Mouse (Mus musculus): ENCODE data around the gene Hacd4. TPM values are rescaled to one million over a fixed set of nuclear protein-coding genes. Genes with fewer than 3 reads are reported as not detected.

The Hacd4 gene
- total RNA-seq (2021) = 4.0 and 4.1 TPM in 2 replicates
- long read RNA-seq, experiment 1, partial matches to known transcripts = 0 of 1 reads
- long read RNA-seq, experiment 1, other reads (novel, unspliced or antisense) = 1 of 1 reads
- long read RNA-seq, experiment 2, full-length matches to known transcripts = 2 of 4 reads
- long read RNA-seq, experiment 2, partial matches to known transcripts = 0 of 4 reads
- long read RNA-seq, experiment 2, other reads (novel, unspliced or antisense) = 2 of 4 reads

DNA sequence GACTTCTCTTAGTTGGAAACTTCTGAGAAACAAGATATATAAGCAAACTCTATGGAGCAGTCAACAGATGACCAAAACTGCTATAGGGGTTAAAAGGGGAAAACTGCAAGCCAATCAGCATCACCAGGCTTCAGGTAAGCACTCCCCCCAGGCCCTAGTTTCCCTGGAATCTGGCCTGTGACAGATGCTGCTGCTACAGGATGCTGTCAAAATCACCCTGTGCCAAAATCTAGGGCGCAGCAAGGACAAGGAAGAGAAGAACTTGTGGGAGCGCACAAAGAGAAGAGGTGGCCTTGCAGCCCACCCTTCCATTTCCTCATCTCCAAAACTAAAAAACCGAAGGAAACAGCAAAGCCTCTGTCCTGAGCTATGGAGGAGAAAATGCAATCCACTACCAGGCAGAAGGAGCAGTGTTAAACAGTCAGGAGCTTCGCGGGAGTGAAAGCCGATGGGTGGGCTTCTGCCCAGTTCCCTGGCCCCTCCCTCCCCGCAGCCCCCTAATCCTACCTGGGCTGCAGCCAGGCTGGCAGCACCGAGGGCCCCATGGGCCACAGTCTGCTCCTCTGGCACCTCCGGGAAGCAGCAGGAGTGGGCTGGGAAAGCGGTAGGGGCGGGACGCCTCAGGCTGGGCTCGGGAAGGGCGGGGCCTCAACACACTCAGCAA lies at the start of gene Hacd4:
TSS of gene Hacd4 (minus strand) at position 603 of the 664 bp plus-strand sequence.
- peak; percentile 79 for DNase-seq

DNA sequence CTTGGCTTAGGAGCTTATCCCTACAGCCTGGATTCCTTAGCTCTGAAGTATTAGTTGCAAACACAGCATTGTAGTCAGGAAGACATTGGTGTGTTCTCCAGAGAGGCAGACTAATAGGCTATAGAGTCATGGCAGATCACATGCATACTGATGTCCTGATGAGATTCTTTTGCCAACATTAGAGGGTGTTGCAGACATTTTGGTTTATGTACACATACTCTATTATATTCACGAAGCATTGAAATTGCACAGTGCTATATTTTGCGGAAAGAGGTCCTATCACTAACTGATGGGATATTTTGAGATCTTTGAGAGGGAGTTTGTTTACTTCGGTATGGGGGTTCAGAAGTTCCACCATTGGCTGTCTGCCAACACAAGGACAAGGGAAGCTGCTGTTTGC lies 49.4 kb upstream of the Hacd4 start:
- no peak for DNase-seq

DNA sequence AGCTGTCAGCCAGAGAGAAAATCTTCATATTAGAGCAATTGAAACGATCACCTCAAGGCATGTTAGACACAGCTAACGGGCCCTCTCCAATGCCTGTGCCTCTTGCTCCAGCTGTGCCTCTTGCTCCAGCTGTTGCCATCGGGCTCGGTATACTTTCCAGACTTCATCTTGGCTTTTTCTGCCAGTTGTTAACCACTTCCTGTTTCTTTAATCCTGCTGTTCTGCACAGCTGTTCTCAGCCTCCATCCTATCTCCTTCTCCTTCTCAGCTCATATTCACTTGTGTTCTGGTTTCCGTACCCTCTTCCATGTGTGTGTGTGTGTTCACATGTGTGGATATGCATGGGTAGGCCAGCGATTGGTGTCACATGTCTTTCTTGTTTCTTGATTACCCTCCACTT lies 41.4 kb upstream of the Hacd4 start:
- DNase-seq = no peak

DNA sequence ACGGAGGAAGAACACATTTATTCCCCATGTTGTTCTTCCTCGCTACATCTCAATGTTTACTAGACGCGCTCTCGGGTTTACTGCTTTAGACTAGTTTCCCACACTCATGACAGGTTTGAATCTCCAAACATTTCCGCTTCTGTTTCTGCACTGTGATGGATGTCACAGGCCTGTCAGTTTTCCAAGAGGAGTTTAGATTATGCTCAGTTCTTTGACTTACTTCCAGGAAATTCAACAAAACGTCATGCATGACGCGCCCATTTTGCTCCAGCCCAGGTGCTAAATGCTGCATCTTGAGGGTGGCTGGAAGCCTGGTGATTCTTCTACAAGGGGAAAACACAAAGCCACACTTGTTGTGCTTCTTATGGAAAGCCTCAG lies 40.1 kb upstream of the Hacd4 start:
- no peak for DNase-seq

DNA sequence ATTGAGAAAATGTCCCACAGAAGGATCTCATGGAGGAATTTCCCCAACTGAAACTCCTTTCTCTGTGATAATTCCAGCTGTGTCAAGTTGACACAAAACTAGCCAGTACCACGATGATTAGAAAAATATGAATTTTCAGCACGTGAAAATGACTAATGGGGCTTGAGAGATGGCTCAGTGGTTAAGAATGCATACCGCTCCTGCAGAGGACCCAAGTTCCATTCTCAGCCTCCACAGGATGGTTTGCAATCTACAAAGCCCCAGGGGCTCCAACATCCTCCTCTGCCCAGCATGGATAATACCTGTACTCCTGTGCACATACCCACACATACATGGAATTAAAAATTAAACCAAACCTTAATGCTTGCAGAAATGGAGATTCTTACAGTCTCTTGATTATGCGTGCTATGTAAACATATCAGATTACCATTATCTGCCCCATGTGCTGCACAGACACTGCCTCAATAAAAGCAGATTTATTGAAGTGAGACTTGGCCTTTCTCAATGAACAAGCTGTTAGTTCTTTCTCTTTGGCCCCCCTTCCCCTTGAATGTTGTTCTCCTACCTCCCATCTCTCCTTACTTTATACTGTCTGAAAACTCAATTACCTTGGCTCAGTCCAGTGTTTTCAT lies 39.6 kb upstream of the Hacd4 start:
- DNase-seq = no peak

DNA sequence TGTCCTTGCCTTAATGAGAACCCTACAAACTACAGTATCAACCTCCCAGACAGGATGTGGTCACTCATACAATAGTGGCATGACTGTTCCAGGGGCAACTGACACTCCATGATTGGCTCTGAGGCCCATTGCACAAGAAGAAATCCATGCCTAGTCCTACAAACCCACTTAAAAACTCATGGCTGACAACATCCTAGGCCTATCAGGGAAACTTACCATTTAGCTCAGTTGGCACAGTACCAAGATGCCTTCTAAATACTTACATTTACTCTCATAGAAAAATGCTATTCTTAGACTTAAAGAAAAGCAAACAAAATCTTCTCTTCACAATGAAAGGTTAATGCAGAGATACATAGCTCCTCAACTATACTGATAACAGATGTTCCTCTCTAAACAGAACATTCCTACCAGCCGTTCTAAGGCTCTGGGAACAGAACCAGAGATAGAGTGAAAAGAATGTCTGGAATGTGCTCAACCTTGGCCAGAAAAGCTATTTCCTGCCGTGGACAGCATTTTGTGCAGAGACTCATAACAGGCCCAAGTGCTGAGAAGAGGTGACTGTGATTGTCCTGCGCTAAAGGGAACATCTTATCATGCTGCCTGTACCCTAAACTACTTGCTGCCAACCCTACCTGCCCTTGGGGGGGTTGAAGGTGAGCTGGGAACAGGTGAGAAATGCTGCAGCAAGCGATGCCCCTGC lies 37.9 kb upstream of the Hacd4 start:
- DNase-seq = peak; percentile 11

DNA sequence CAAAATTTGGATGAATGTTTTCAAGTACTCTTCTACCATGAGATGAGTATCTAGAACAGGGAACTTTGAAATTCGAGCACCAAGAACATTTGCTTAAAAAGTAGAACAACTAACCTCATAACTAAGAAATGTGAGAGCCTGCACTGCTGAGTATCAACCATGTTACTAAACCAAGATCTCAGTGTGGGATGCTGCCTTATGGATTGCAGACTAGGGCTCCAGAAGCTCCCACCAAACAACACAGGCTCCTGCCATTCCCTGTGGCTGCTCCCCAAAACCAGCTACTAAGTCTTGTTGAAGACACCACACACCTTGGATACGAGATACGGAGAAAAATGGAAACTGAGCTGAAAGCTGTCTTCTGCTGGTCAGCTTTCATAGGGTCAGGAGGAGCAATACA lies 37.4 kb upstream of the Hacd4 start:
- DNase-seq = no peak

DNA sequence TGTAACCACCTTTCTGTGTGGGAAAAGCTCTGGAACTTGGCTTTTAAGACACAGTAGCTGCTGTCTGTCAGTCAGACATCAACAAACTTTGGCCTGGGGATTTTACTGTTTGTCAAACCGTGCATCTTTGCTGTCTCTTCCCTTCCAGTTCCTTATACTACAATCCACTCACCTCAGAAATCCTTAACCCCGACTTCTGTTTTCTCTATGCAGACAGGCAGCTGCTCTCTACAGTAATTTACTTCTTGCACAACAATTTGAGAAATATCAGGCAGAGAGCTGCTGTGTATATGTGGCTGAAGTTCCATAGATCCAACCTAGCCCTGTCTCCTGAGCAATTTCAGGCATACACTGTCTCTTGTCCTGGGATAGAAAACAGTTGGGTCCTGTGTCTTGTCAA lies 32.8 kb upstream of the Hacd4 start:
- no peak for DNase-seq

DNA sequence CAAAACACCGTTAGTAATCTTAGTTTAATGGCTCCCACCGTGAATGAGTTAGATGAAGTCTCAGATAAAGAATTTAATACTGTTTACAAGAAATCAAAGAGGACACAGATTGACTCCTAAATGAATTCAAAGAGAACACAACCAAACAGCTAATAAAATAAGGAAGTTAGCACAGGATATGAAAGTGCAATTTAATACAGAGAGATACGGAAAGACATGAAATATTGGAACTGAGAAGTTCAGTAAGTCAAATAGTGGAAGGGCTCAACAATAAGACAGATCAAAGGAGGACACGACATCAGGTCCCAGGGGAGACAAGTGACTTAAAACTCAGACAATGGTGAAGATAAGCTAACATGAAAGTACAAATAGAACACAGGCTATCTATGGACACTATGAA lies 25.8 kb upstream of the Hacd4 start:
- DNase-seq = no peak

DNA sequence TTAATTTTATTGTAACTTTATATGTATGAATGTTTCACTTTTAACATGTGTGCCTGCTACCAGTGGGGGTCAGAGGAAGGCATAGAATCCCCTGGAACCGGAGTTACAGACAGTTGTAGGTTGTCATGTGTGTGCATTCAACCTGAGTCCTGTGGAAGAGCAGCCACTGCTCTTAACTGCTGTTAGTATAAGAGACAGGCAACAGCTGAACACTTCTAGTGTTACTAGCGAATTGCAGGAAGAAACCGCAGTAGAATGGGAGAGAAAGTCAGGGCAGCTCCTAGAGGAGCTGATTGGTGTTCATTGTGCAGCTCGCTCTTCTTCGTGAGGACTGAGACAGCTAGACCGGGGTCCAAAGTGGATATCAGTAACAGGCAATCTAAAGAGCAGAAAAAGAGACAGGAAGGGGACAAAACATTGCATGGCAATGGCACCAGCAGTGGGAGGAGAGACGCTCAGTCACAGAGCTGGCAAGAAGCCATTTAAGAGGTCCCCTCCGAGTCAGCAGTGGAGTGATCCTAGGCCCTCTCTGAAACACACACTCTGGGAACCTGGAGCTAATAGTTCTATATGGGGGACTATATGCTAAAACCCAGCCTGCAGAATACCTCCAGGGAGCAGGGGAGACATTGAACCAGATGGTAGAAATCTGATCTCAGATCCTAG lies 24.4 kb upstream of the Hacd4 start:
- no peak for DNase-seq

DNA sequence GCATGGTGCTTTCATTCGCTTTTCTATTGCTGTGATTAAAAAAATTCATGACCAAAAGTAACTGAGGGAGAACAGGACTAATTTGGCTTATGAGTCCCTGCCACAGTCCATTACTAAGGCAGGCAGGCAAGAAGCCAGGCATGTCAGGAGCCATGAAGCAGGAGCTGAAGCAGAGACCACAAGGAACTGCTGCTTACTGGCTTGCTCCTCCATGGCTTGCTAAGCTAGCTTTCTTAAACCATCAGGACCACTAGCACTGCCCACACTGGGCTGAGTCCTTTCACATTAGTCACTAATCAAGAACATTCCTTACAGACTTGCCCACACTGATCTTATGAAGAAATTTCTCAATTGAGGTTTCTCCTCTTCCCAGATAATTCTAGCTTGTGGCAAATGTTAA lies 23.8 kb upstream of the Hacd4 start:
- no peak for DNase-seq

DNA sequence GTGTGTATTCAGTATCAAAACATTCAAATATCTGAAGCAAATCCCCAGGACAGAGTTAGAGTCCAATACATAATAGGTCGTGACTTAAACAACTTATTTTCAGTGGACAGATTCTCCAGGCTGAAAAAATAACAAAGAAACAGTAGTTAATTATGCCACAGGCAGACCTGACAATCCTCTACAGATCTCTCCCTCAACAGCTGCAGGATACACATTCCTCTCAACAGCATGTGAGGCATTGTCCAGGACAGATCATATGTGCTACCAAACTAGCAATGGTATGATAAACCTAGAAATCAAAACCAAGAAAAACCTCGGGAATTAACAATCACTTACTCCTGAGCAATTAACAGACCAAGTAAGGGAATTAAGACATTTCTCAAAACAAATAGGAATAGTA lies 22.6 kb upstream of the Hacd4 start:
- DNase-seq = no peak

DNA sequence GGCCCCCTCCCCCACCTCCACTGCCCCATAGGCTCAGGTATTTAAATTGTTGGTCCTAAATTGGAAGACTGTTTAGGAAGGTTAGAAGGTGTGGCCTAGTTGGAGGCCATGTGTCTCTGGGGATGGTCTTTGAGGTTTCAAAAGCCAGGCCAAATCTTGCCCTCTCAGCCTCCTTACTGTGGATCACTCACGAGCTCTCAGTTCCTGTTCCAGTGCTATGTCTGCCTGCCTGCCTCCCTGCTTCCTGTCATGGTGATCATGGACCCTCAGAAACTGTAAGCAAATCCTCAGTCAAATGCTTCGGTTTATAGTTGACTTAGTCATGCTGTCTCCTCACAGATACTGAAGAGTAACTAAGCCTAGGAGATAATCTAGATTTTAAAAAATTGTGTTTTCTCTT lies 19.9 kb upstream of the Hacd4 start:
- no peak for DNase-seq

DNA sequence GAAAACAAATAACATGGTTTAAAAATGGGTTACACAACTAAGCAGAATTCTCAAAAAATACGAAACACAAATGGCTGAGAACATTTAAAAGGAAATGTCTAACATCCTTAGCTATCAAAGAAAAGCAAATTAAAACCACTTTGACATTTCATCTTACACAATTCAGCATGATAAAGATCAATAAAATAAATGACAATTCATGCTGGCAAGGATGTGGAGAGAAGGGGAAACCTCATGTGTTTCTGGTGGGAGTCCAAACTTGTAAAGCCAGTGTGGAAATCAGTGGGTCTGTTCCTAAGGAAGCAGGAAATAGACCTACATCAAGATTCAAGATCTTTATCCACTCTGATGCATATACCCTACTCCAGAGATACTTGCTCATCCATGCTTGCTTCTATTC lies 19.4 kb upstream of the Hacd4 start:
- DNase-seq = no peak

DNA sequence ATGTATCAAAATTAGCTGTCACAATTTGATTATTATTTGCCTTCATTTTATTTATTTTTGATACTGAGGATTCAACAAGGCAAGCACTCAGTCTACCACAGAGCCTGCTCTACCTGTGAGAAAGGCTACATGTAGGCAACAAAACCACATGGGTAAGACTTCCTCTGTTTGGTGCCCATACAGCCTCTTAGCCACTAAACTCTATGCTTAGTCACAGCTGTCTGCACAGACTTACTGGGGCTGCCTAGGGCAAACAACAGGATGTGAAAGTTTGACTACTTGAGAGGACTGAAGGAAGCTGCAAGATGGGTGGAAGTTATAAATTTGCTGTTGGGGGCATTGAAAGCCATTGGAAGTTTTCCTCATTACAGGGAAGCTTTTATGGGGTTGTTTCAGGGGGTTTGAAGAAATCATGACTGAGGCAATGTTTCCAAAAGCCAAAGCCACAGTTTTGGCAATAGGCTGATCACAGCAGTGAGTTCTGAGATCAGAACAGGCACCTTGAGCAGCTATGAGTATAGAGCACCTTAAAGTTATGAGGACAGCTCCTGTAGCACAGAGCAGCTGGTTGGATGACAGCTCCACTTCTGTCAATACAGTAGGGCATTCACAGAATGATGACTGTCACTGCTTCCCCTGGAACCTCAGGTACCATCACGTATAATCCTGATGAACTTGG lies 11.5 kb upstream of the Hacd4 start:
- DNase-seq = no peak

DNA sequence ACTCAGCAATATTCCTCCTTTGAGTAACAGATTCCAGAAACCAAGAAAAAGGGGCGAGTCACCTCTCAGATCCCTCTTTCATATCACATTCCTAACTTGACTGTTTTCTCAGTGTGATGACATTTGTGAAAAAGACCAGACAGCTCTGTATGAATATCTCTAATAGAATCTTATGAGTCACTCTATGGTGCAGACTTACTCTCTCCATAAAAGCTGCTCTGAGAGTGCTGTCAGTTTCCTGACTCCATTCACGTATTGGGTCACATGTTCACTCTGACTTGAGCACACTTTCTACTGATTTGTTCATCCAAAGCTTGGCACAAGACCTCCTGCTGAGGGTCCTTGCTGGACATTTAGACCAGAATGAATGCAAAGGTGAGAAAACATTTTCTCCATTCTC lies 10.2 kb upstream of the Hacd4 start:
- no peak for DNase-seq

DNA sequence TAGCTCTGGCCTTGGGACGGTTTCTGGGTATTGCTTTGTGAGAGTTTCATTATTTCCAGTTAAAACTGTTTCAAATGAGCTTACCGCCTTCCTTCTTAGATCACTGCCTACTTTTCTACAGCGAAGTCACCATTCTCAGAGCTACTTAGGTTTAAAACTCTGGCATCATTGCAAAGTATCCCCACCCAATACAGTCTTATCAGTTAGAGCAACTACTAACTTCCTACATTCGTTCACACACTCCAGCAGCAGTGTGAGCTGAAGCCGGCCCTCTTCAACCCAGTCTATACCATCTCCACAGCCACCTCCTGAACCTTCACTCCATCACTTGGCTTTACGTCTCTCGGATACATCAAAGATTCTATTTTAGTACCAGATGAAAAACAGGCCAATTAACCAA lies 2.1 kb upstream of the Hacd4 start:
- no peak for DNase-seq

DNA sequence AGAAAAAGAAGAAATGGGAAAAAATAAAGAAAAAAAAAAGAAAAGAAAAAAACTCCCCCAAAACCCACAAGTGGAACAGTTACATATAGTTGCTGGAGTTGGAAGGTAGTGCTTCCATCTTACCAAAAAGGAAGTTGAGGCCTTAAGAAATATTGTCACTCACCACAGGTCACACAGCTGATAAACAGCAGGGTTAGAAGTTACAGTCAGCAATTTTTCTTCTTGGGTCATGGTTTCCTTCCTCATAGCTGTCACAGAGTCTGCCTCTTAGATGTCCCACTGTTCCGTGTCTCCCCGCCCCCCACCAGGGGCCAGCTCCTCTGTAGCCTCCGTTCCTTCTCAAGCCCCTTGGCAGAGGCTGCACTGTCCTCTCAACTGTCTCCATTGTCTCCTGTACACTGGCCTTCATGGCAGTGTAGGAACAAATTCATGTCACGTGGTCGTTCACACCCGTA lies 968 bp upstream of the Hacd4 start:
- no peak for DNase-seq

DNA sequence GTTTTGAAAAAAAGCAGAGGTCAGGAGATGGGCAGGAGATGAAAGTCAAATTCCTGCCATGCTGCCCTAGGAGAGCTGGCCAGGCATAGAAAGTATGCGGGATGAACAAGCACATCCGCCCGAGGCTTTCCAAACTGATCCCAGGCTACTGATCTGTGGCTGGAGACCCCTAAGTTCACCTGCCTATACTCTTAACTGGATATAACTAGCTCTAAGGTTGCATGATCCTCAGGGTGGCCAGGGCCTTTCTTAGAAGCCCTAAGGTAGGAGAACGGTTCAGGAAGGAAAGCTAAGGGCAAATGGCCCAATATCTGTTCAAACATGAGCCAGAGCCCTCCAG lies 232 bp upstream of the Hacd4 start:
- DNase-seq = no peak

DNA sequence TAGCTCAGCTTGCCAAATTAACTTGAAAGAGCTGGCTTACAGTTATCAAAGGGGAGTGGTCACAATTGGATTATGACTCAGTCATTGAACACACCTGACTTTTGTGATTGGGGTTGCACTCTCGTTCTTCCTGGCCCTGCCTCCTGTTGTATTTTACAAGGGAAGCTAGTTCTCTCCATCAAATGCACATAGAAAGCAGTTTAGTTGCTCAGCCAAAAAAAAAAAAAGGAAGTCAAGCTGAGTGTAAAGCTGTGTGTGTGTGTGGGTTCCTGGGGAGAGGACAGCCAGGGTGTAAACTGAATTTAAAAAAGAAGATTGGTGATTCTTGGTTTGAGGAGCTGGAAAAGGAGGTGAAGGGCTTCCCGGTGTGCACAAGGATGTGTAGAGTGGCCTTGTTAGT lies 811 bp downstream of the Hacd4 start:
- no peak for DNase-seq

DNA sequence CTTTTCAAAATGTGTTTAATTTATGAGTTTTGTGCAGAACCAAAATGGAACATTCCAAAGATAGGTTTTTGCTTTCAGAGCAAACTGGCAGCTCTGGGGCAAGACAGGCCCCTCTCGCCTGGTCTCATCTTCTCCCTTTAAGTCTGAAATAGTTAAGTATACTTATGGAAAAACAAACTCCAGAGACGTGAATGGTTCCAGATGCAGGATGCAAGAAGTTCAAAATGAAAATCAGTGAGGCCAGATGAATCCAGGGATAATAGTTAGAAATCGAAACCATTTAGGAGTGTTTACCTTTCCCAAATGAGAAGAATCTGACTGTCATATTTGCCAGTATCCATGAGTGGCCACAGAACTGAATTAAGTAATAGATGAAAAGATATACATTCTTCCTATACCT lies 1.6 kb downstream of the Hacd4 start:
- no peak for DNase-seq

DNA sequence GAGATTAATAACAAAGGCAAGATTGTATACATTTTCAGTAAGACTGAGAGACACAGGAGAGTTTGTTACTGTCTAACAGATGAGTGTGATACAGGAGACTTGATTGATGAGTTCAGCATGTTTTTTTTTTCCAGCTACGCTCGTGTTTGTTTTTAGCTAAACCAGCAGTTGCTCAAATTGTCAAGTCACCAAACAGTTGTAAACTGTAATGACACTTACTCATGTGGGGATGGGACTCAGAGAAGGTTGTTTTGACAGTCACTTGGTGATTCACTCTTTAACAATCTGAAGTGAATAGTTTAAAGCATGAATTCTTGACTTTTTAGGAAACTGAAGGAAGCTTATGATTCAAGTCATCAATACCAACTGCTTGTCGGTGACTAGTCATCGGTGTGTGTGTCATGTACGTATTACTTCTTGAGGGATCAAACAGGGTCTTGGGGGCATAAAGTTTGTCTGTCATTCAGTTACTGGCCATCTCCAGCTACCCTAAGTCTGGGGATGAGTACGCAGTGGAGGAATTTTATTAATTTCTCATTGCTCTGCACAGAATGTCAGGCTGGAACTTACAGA lies 2.0 kb downstream of the Hacd4 start:
- no peak for DNase-seq
